Mouse (Mus musculus) thymus, adult 2 months (tissue): Measurements from ENCODE around the gene Mrpl10. TPM values are rescaled to one million over a fixed set of nuclear protein-coding genes. Genes with fewer than 3 reads are reported as not detected.

Source experiments
- DNase-seq: peaks from one replicate; pipeline ENCODE4 v3.0.0; 2021
- H3K27ac ChIP-seq: fragments of 200-500 bp; 2 replicates; pipeline ENCODE4 v1.5.1; 2012; ENCODE audit warnings: low read length, control low read depth; ENCODE audit not compliant: control insufficient read depth, insufficient read depth
- H3K27me3 ChIP-seq: fragments of 200-500 bp; 2 replicates; pipeline ENCODE4 v1.6.1; 2012; ENCODE audit warnings: mild to moderate bottlenecking, low read length, moderate library complexity, mixed read lengths; ENCODE audit not compliant: control insufficient read depth, insufficient read depth
- H3K36me3 ChIP-seq: fragments of 200-500 bp; 2 replicates; pipeline ENCODE4 v1.6.1; 2012; ENCODE audit warnings: mild to moderate bottlenecking, low read length, moderate library complexity; ENCODE audit not compliant: control insufficient read depth, insufficient read depth
- H3K4me1 ChIP-seq: fragments of 200-500 bp; replicated peaks from 2 replicates; pipeline ENCODE4 v1.6.1; 2012; ENCODE audit warnings: low read length; ENCODE audit not compliant: control insufficient read depth, insufficient read depth
- H3K4me3 ChIP-seq: fragments of 200-500 bp; 2 replicates; pipeline ENCODE4 v1.5.1; 2012; ENCODE audit warnings: mild to moderate bottlenecking, low read length, control low read depth, moderate library complexity; ENCODE audit not compliant: control insufficient read depth, insufficient read depth
- CTCF ChIP-seq: fragments of 200-500 bp; IDR thresholded peaks from 2 replicates; pipeline ENCODE4 v1.5.1; 2012; ENCODE audit warnings: mild to moderate bottlenecking, control low read depth, low read length, moderate library complexity, borderline replicate concordance; ENCODE audit not compliant: control insufficient read depth, poor library complexity, insufficient read depth; ENCODE audit errors: extremely low read depth
- POLR2A ChIP-seq: fragments of 200-500 bp; IDR thresholded peaks from 2 replicates; pipeline ENCODE4 v1.6.1; 2012; ENCODE audit warnings: mild to moderate bottlenecking, low read length, control low read depth, moderate library complexity; ENCODE audit not compliant: control insufficient read depth, poor library complexity, insufficient read depth; ENCODE audit errors: extremely low read depth
- WGBS: fragments of 180-500 bp; shearing (Covaris S2); methylation state at CpG from one replicate; pipeline ENCODE4 v1.1.7; 2018; 5-methylcytosine and 5-hydroxymethylcytosine counted together
- polyA plus RNA-seq: library from polyadenylated mRNA; depleted of rRNA; stranded (reverse); fragments of >200 nt; gene quantifications from 2 replicates; pipeline ENCODE4 v1.2.3, GENCODE M21; 2012

Gene Mrpl10
- polyA plus RNA-seq, 1 experiment, result 90.1 TPM

DNA sequence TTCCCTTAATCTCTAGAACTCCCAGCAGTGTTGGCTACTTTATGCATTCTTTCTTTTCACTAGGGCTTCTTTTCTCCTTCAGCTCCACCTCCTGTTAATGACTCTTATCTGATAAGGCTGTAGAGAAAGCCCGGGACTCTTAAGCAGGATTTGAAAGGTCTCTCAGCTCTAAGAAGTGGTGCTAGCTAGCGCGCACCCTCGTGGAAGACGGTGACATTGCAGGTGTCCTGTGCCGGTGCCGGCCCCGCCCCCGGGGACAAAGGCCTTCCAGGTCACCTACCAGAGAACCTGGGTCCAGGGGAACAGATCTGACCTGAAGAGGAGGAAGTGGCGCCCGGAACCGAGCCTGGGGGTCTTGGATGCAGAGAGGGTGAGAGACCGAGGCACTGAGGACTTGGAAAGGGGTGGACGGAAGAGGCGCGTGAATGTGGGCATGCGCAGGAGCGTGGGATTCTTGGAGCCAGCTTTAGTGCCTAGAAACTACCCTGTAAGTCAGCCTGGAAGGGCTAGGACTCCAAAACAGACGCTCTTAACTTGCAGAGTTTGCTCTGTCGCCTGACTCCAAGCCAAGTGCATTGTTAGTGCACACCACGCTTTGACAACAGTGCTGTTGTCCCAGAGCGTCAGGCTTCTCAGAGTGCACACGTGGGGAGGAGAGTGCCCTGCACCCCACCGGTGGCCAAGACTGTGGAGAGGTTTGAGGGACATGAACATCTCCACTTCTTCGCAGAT lies 11.5 kb upstream of the Mrpl10 start, which contains the start of gene Scrn2:
Gene Scrn2 (plus strand): TSS at position 253 of the 732 bp plus-strand sequence.
- no peaks in the 10 kb centered on the region for H3K36me3 ChIP-seq
- WGBS, result under 1% methylated on average over 25 of the region's 25 CpGs
- peaks cover 14% of the 10 kb centered on the region for H3K4me1 ChIP-seq
- peak within 1 kb of the TSS; percentile 65 for H3K4me3 ChIP-seq
- peak; percentile 95 for TF ChIP-seq CTCF
- TF ChIP-seq POLR2A, result no peak
- peak; percentile 81 for DNase-seq
- H3K27me3 ChIP-seq, result no peaks in the 10 kb centered on the region
- no peak within 1 kb of the TSS for H3K27ac ChIP-seq

DNA sequence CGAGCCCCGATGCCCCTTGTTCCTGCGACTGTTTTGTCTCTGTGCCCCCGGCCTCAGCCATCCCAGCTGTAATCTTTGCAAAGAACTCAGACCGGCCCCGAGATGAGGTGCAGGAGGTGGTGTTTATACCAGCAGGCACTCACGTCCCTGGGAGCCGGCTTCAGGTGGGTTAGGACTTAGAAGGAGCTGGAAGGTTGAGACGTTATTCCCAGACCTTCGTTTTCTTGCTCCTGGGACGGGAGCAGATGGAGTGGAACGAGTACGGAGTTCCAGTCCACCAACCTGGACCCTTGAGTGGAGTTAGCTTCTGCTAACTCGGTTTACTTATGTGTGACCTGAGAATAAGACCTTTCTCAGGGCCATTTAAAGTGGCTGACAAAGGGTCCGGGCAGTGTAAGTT lies 10.9 kb upstream of the Mrpl10 start:
- DNase-seq, result no peak
- Histone ChIP-seq H3K36me3 (no peaks in the 10 kb centered on the region), H3K4me1 (peaks cover 14% of the 10 kb centered on the region), H3K4me3 (peak overlapping the region; percentile 65), H3K27ac (no peak overlapping the region), H3K27me3 (no peaks in the 10 kb centered on the region)
- no peak for TF ChIP-seq CTCF
- TF ChIP-seq POLR2A, result no peak
- 22% methylated on average over 15 of the region's 15 CpGs for WGBS

DNA sequence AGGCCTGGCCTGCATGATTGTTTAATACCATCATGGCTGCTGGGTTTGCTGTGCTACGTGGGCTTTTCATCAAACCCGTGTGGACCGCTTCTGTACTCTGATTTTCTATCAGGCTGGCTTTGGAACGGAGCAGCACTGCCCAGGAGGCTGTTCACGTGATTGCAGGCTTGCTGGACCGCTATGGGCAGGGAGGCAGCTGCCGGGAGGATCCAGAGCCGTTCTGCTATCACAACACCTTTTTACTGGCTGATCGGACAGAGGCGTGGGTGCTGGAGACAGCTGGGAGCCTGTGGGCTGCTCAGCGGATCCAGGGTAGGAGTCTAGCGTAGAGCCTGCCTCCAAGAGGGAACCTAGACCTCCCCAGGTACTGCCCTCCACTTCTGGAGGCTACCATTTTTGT lies 9.4 kb upstream of the Mrpl10 start:
- WGBS, result 95% methylated on average over 12 of the region's 12 CpGs
- Histone ChIP-seq H3K4me3 (no peak overlapping the region), H3K27me3 (no peaks in the 10 kb centered on the region), H3K4me1 (peaks cover 9% of the 10 kb centered on the region), H3K36me3 (no peaks in the 10 kb centered on the region), H3K27ac (no peak overlapping the region)
- no peak for DNase-seq
- no peak for TF ChIP-seq CTCF
- no peak for TF ChIP-seq POLR2A

- no peak for TF ChIP-seq CTCF
- Histone ChIP-seq H3K27me3 (no peaks in the 10 kb centered on the region), H3K27ac (no peak overlapping the region)
Observed at GRCm38 (mm10) chr11:97032499-97032898, 8.9 kb upstream of the Mrpl10 start.

DNA sequence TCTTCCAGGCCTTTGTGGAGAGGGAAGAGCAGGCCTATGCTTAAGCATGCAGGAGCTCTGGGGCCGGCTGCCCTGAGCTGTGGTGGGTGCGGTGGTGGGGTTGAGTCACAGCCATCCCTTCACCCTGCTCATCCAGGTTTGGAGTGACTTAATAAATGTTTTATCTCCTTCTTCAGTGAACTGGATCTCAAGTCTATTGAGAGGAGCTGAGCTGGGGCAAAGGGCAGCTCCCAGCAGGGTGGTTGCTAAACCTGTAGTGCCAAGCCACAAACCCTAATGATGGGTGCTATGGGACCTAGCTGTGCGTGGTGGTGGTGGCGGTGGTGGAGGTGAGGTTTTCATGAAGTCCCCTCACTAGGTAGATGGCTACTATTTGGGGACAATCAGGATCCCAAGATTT lies 7.6 kb upstream of the Mrpl10 start:
- Histone ChIP-seq H3K4me1 (peaks cover 9% of the 10 kb centered on the region), H3K27me3 (no peaks in the 10 kb centered on the region), H3K27ac (no peak overlapping the region), H3K4me3 (no peak overlapping the region), H3K36me3 (no peaks in the 10 kb centered on the region)
- TF ChIP-seq POLR2A (no peak), CTCF (no peak)
- no peak for DNase-seq
- 95% methylated on average over 4 of the region's 4 CpGs for WGBS

More at GRCm38 (mm10) chr11:97032499-97032898, 8.9 kb upstream of the Mrpl10 start:
- no peak overlapping the region for H3K4me3 ChIP-seq
- peaks cover 9% of the 10 kb centered on the region for H3K4me1 ChIP-seq
- 96% methylated on average over 4 of the region's 4 CpGs for WGBS
- no peaks in the 10 kb centered on the region for H3K36me3 ChIP-seq
- no peak for DNase-seq

DNA sequence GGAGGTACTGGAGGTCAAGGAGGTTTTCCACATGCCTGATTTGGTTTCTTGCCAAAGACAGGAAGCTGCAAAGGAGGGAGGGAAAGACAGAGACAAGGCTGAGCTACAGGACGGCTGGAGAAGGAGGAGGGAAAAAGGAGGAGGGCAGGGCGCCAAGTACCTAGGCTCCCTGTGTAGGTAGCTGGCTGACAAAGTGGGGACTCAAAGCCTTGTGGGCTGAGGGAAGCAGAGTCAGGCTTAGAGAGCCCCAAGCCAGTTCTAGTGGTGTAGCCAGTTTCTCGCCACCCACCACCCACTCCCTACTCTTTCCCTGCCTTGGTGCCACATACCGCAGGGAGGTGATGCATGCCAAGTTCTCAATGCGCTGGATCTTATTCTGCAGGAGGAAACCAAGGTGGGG lies 5.2 kb upstream of the Mrpl10 start:
- H3K4me1 ChIP-seq, result peaks cover 5% of the 10 kb centered on the region
- no peak overlapping the region for H3K27ac ChIP-seq
- H3K27me3 ChIP-seq, result no peaks in the 10 kb centered on the region
- TF ChIP-seq CTCF, result no peak
- no peak for TF ChIP-seq POLR2A
- H3K4me3 ChIP-seq, result no peak overlapping the region
- 90% methylated on average over 5 of the region's 5 CpGs for WGBS
- no peaks in the 10 kb centered on the region for H3K36me3 ChIP-seq
- DNase-seq, result no peak

DNA sequence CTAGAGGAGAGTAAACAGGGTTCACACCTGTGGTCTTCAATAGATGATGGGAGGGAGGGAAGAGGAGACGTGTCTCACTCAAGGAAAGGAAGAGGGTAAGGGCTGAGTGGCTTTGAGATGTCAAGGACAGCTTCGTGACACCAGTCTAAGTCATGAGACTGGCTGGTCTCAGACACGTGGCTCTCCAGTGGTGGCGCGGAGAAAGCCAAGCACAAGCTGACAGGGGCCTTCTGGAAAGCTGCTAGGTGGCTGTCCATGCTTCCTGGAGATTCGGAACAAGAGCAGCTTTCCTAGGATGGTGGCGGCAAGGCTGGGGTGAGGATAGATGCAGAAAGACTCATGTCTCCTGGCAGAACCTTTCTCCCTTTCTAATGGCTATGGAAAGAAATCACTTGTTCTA lies 2.5 kb upstream of the Mrpl10 start:
- no peaks in the 10 kb centered on the region for H3K36me3 ChIP-seq
- no peak overlapping the region for H3K4me3 ChIP-seq
- peaks cover 8% of the 10 kb centered on the region for H3K4me1 ChIP-seq
- no peak overlapping the region for H3K27ac ChIP-seq
- no peak for DNase-seq
- no peaks in the 10 kb centered on the region for H3K27me3 ChIP-seq
- 89% methylated on average over 7 of the region's 7 CpGs for WGBS
- TF ChIP-seq CTCF (no peak), POLR2A (no peak)
